In genomic region chr1:79956121-79956520, GRCm38 (mm10) we compare ENCODE assay signal across 9 mouse cellular contexts.
DNase-seq lines count a peak whose midpoint lies in the region; ATAC-seq and TF ChIP-seq lines count a peak whose summit lies in the region.
"Had no signal": no experiment of that assay in that cellular context is flagged by ENCODE, and none has a peak within 500 bp of the region (broad histone marks: within the 10 kb centered on the region; RNA-seq: fewer than 3 reads in every experiment).

No protein-coding gene starts in this region.

- 50% methylated on average over 1 of the region's 1 CpGs for WGBS in hindbrain, embryonic 15.5 days
- WGBS in limb, embryonic 14.5 days: 5% methylated on average over 1 of the region's 1 CpGs

- no peak overlapping the region for H3K27ac ChIP-seq in gastrocnemius, adult 2 months
- H3K27ac ChIP-seq in hindbrain, embryonic 15.5 days (replicated peaks): no peak overlapping the region
- H3K27ac ChIP-seq in limb, embryonic 14.5 days (replicated peaks; ENCODE audit: low read depth, low read length): no peak overlapping the region
- H3K27ac ChIP-seq: midbrain, embryonic 12.5 days had no signal

- peak; percentile 54 for ATAC-seq in hindbrain, embryonic 15.5 days (ENCODE audit: low FRiP score, low read depth)
- peak; percentile 75 for ATAC-seq in limb, embryonic 14.5 days (ENCODE audit: low FRiP score, low read depth)
- ATAC-seq in erythroid progenitor cell, adult 5-6 weeks (replicated peaks; ENCODE audit: low FRiP score, poor library complexity, severe bottlenecking): no peak
- no peak for ATAC-seq in activated CD4-positive, CD25-positive, alpha-beta regulatory T cell, adult 4 months

- intact Hi-C loops in gastrocnemius, adult 2 months (cut with DNase I): no loop called here
- intact Hi-C loops in gastrocnemius, postnatal 14 days (cut with DNase I; ENCODE audit: low total_unique reads): no loop called here

- H3K4me2 ChIP-seq in hindbrain, embryonic 15.5 days: no peak overlapping the region
- H3K4me2 ChIP-seq in limb, embryonic 14.5 days (replicated peaks; ENCODE audit: low read depth, low read length, severe bottlenecking): no peak overlapping the region
- H3K4me2 ChIP-seq: midbrain, embryonic 12.5 days had no signal

- H3K9me3 ChIP-seq in hindbrain, embryonic 15.5 days: no peaks in the 10 kb centered on the region
- no peaks in the 10 kb centered on the region for H3K9me3 ChIP-seq in limb, embryonic 14.5 days (ENCODE audit: control insufficient read depth, low read length)
- H3K9me3 ChIP-seq: midbrain, embryonic 12.5 days had no signal

- DNase-seq in gastrocnemius, adult 2 months: peak; percentile 42
- DNase-seq in gastrocnemius, postnatal 14 days: no peak
- peak; percentile 45 for DNase-seq in right cerebral cortex, postnatal 14 days
- DNase-seq in right cerebral cortex, adult 18-20 months: no peak
- peak; percentile 94 for DNase-seq in limb, embryonic 14.5 days (ENCODE audit: low spot score)

- H3K36me3 ChIP-seq in hindbrain, embryonic 15.5 days: no peaks in the 10 kb centered on the region
- H3K36me3 ChIP-seq in limb, embryonic 14.5 days (ENCODE audit: control insufficient read depth, insufficient read depth, low read length): no peaks in the 10 kb centered on the region
- H3K36me3 ChIP-seq: midbrain, embryonic 12.5 days had no signal

- no peaks in the 10 kb centered on the region; the same call in 1 of the 2 replicates for H3K4me1 ChIP-seq in hindbrain, embryonic 15.5 days (replicated peaks)
- peaks cover 16% of the 10 kb centered on the region for H3K4me1 ChIP-seq in limb, embryonic 14.5 days (ENCODE audit: control insufficient read depth, insufficient read depth, low read length)
- H3K4me1 ChIP-seq: midbrain, embryonic 12.5 days had no signal

- H3K9ac ChIP-seq in hindbrain, embryonic 15.5 days: no peak overlapping the region
- H3K9ac ChIP-seq in limb, embryonic 14.5 days (ENCODE audit: low read depth, low read length, severe bottlenecking): no peak overlapping the region
- H3K9ac ChIP-seq: midbrain, embryonic 12.5 days had no signal

- no peak for TF ChIP-seq CTCF in gastrocnemius, adult 2 months (IDR thresholded peaks at IDR 0.05)

- no peak for TF ChIP-seq POLR2A in limb, embryonic 14.5 days (IDR thresholded peaks at IDR 0.05; ENCODE audit: borderline replicate concordance, extremely low read depth, insufficient read depth, insufficient read length)

- no peaks in the 10 kb centered on the region for H3K27me3 ChIP-seq in hindbrain, embryonic 15.5 days
- H3K27me3 ChIP-seq in limb, embryonic 14.5 days (ENCODE audit: control insufficient read depth, insufficient read depth, low read length): no peaks in the 10 kb centered on the region
- H3K27me3 ChIP-seq: midbrain, embryonic 12.5 days had no signal

- H3K4me3 ChIP-seq in gastrocnemius, adult 2 months: no peak overlapping the region
- no peak overlapping the region for H3K4me3 ChIP-seq in hindbrain, embryonic 15.5 days
- no peak overlapping the region for H3K4me3 ChIP-seq in limb, embryonic 14.5 days (replicated peaks; ENCODE audit: low read length)
- H3K4me3 ChIP-seq: midbrain, embryonic 12.5 days had no signal

Comparison
In these comparisons a context has a peak if more than half of its experiments do, and no peak if none do; other contexts are left out.
1. DNase-seq: peak in gastrocnemius, adult 2 months (single experiment), right cerebral cortex, postnatal 14 days (single experiment) and limb, embryonic 14.5 days (single experiment); none in gastrocnemius, postnatal 14 days (single experiment) and right cerebral cortex, adult 18-20 months (single experiment).
2. ATAC-seq: peak in hindbrain, embryonic 15.5 days (single experiment) and limb, embryonic 14.5 days (single experiment); none in erythroid progenitor cell, adult 5-6 weeks (single experiment) and activated CD4-positive, CD25-positive, alpha-beta regulatory T cell, adult 4 months (single experiment).